Mouse (Mus musculus): Measurements from ENCODE around the gene Olfr374. TPM values are rescaled to one million over a fixed set of nuclear protein-coding genes. Genes with fewer than 3 reads are reported as not detected.

Olfr374 gene
- polyA plus RNA-seq, 1 experiment from 2014 or later = not detected

- peak; percentile 99 for ATAC-seq
- under 1% methylated on average over 82 of the region's 82 CpGs for WGBS
- H3K9me3 ChIP-seq (ENCODE audit: control insufficient read depth) = no peaks in the 10 kb centered on the region
- peak; percentile 5 for TF ChIP-seq CTCF (IDR thresholded peaks at IDR 0.05; ENCODE audit: low read depth)
- H3K27ac ChIP-seq (ENCODE audit: low read depth, low read length) = peak within 1 kb of the TSS; percentile 93
- no peaks in the 10 kb centered on the region for H3K27me3 ChIP-seq (replicated peaks; ENCODE audit: control insufficient read depth, insufficient read depth, low read length)
- H3K36me3 ChIP-seq (ENCODE audit: control insufficient read depth, insufficient read depth) = no peaks in the 10 kb centered on the region
- H3K4me3 ChIP-seq (ENCODE audit: low read depth, low read length) = peak within 1 kb of the TSS; percentile 93
- peak within 1 kb of the TSS; percentile 90 for H3K9ac ChIP-seq (ENCODE audit: low read depth, low read length)
- peaks cover 8% of the 10 kb centered on the region for H3K4me1 ChIP-seq (replicated peaks; ENCODE audit: control insufficient read depth, insufficient read depth, low read length)
- H3K4me2 ChIP-seq (replicated peaks; ENCODE audit: low read depth) = peak within 1 kb of the TSS; percentile 84
Observed at GRCm38 (mm10) chr8:72160707-72161697, 54.2 kb downstream of the Olfr374 start, which contains the start of gene Rab8a. Gene Rab8a (plus strand): TSS chr8:72161200.

- ATAC-seq = no peak
- H3K27me3 ChIP-seq (replicated peaks; ENCODE audit: control insufficient read depth, insufficient read depth, low read length) = no peaks in the 10 kb centered on the region
- no peak overlapping the region for H3K27ac ChIP-seq (ENCODE audit: low read depth, low read length)
- TF ChIP-seq CTCF (IDR thresholded peaks at IDR 0.05; ENCODE audit: low read depth) = no peak
- H3K4me3 ChIP-seq (ENCODE audit: low read depth, low read length) = no peak overlapping the region
- H3K9me3 ChIP-seq (ENCODE audit: control insufficient read depth) = no peaks in the 10 kb centered on the region
- no peak overlapping the region for H3K9ac ChIP-seq (ENCODE audit: low read depth, low read length)
- no peaks in the 10 kb centered on the region for H3K36me3 ChIP-seq (ENCODE audit: control insufficient read depth, insufficient read depth)
- peak overlapping the region; percentile 84 for H3K4me2 ChIP-seq (replicated peaks; ENCODE audit: low read depth)
- H3K4me1 ChIP-seq (replicated peaks; ENCODE audit: control insufficient read depth, insufficient read depth, low read length) = peaks cover 8% of the 10 kb centered on the region
Observed at GRCm38 (mm10) chr8:72162821-72163220, 56.0 kb downstream of the Olfr374 start.

Other genes starting within 250 kb of the Olfr374 start
- gene Zfp709, start 225.0 kb upstream of the Olfr374 start, polyA plus RNA-seq (2015; fragmentation: Nextera tagmentation; extraction: Ambion mirVana) = 4.0 and 4.8 TPM in 2 replicates
- 1.2 and 1.4 TPM in 2 replicates for gene Zfp882, start 198.4 kb upstream of the Olfr374 start, polyA plus RNA-seq (2015; fragmentation: Nextera tagmentation; extraction: Ambion mirVana)
- gene Zfp617, start 198.4 kb upstream of the Olfr374 start, polyA plus RNA-seq (2015; fragmentation: Nextera tagmentation; extraction: Ambion mirVana) = 9.3 and 12.8 TPM in 2 replicates
- gene Zfp961, start 156.0 kb upstream of the Olfr374 start, polyA plus RNA-seq (2015; fragmentation: Nextera tagmentation; extraction: Ambion mirVana) = 18.8 and 19.2 TPM in 2 replicates
- gene Cyp4f18, start 97.4 kb upstream of the Olfr374 start, polyA plus RNA-seq (2015; fragmentation: Nextera tagmentation; extraction: Ambion mirVana) = 2.7 and 4.2 TPM in 2 replicates
- gene Olfr372, start 65.8 kb upstream of the Olfr374 start, polyA plus RNA-seq (2015; fragmentation: Nextera tagmentation; extraction: Ambion mirVana) = not detected in 2 replicates
- gene Olfr373, start 23.9 kb upstream of the Olfr374 start, polyA plus RNA-seq (2015; fragmentation: Nextera tagmentation; extraction: Ambion mirVana) = 0.08 and 0.14 TPM in 2 replicates
- 277 and 300 TPM in 2 replicates for gene Tpm4, start 27.9 kb downstream of the Olfr374 start, polyA plus RNA-seq (2015; fragmentation: Nextera tagmentation; extraction: Ambion mirVana)
- gene Rab8a, start 54.2 kb downstream of the Olfr374 start, polyA plus RNA-seq (2015; fragmentation: Nextera tagmentation; extraction: Ambion mirVana) = 165 and 177 TPM in 2 replicates
- 3.6 and 4.0 TPM in 2 replicates for gene Hsh2d, start 82.6 kb downstream of the Olfr374 start, polyA plus RNA-seq (2015; fragmentation: Nextera tagmentation; extraction: Ambion mirVana)
- gene Cib3, start 105.8 kb downstream of the Olfr374 start, polyA plus RNA-seq (2015; fragmentation: Nextera tagmentation; extraction: Ambion mirVana) = 0.16 and 0.27 TPM in 2 replicates
- gene Gm11034, start 106.6 kb downstream of the Olfr374 start, polyA plus RNA-seq (2015; fragmentation: Nextera tagmentation; extraction: Ambion mirVana) = not detected in 2 replicates
- gene Fam32a, start 112.7 kb downstream of the Olfr374 start, polyA plus RNA-seq (2015; fragmentation: Nextera tagmentation; extraction: Ambion mirVana) = 54.1 and 54.3 TPM in 2 replicates
- 54.0 and 56.9 TPM in 2 replicates for gene Ap1m1, start 133.0 kb downstream of the Olfr374 start, polyA plus RNA-seq (2015; fragmentation: Nextera tagmentation; extraction: Ambion mirVana)
- 6.8 and 7.8 TPM in 2 replicates for gene Gm10282, start 198.2 kb downstream of the Olfr374 start, polyA plus RNA-seq (2015; fragmentation: Nextera tagmentation; extraction: Ambion mirVana)
- gene Klf2, start 212.0 kb downstream of the Olfr374 start, polyA plus RNA-seq (2015; fragmentation: Nextera tagmentation; extraction: Ambion mirVana) = 8.9 and 11.1 TPM in 2 replicates

Measured in intestine, postnatal 0 days (tissue).